Mouse (Mus musculus) heart, embryonic 10.5 days (tissue): ENCODE data around the gene Hlf. TPM values are rescaled to one million over a fixed set of nuclear protein-coding genes. Genes with fewer than 3 reads are reported as not detected.
A peak's percentile ranks its signal among the peaks of the same experiment; 100 is the strongest.

Experiments
- DNase-seq: peaks from one replicate; pipeline ENCODE4 v3.0.0-alpha.2; 2017; ENCODE audit warnings: low spot score
- H3K27ac ChIP-seq: fragments of 300-500 bp; sonication (generic); 2 replicates; pipeline ENCODE4 v1.5.1; 2016; ENCODE audit warnings: mild to moderate bottlenecking
- H3K27me3 ChIP-seq: fragments of 300-500 bp; sonication (generic); 2 replicates; pipeline ENCODE4 v1.6.1; 2016; ENCODE audit warnings: mild to moderate bottlenecking; ENCODE audit not compliant: poor library complexity, insufficient read depth, severe bottlenecking
- H3K36me3 ChIP-seq: fragments of 300-500 bp; sonication (generic); 2 replicates; pipeline ENCODE4 v1.6.1; 2016; ENCODE audit warnings: mild to moderate bottlenecking, moderate library complexity
- H3K4me1 ChIP-seq: fragments of 300-500 bp; sonication (generic); 2 replicates; pipeline ENCODE4 v1.6.1; 2016; ENCODE audit warnings: mild to moderate bottlenecking
- H3K4me3 ChIP-seq: fragments of 300-500 bp; sonication (generic); 2 replicates; pipeline ENCODE4 v1.5.1; 2016; ENCODE audit warnings: mild to moderate bottlenecking, moderate library complexity
- H3K9me3 ChIP-seq: fragments of 300-500 bp; sonication (generic); 2 replicates; pipeline ENCODE4 v1.6.1; 2016; ENCODE audit warnings: mild to moderate bottlenecking, moderate library complexity
- WGBS: fragments of 180-500 bp; shearing (Covaris S2); methylation state at CpG from one replicate; pipeline ENCODE4 v1.1.7; 2016; 5-methylcytosine and 5-hydroxymethylcytosine counted together
- polyA plus RNA-seq: library from polyadenylated mRNA; unstranded; fragments of >200 nt; fragmentation: Nextera tagmentation; extraction: Ambion mirVana; gene quantifications from 2 replicates; pipeline ENCODE4 v1.2.1, GENCODE M21; 2016

Hlf gene
- polyA plus RNA-seq, 1 experiment from 2014 or later: 3.3 TPM

GRCm38 (mm10) chr11:90367894-90368860 is 22.5 kb downstream of the Hlf start:
- H3K4me1 ChIP-seq: peaks cover 45% of the 10 kb centered on the region
- no peaks in the 10 kb centered on the region for H3K36me3 ChIP-seq
- DNase-seq: no peak
- peak overlapping the region; percentile 48; the same call in 1 of the 2 replicates for H3K27ac ChIP-seq
- no peaks in the 10 kb centered on the region for H3K9me3 ChIP-seq
- 50% methylated on average over 14 of the region's 14 CpGs for WGBS
- peaks cover 11% of the 10 kb centered on the region; the same call in 1 of the 2 replicates for H3K27me3 ChIP-seq
- H3K4me3 ChIP-seq: no peak overlapping the region

GRCm38 (mm10) chr11:90364865-90365264 is 25.8 kb downstream of the Hlf start:
- Histone ChIP-seq H3K9me3 (no peaks in the 10 kb centered on the region), H3K27ac (no peak overlapping the region), H3K4me1 (peaks cover 23% of the 10 kb centered on the region), H3K36me3 (no peaks in the 10 kb centered on the region), H3K4me3 (no peak overlapping the region), H3K27me3 (peaks cover 11% of the 10 kb centered on the region; the same call in 1 of the 2 replicates)
- 44% methylated on average over 7 of the region's 7 CpGs for WGBS
- DNase-seq: no peak

- DNase-seq: no peak
- H3K27me3 ChIP-seq: peaks cover 11% of the 10 kb centered on the region; the same call in 1 of the 2 replicates
- H3K36me3 ChIP-seq: no peaks in the 10 kb centered on the region
- 84% methylated on average over 10 of the region's 10 CpGs for WGBS
- peaks cover 14% of the 10 kb centered on the region for H3K4me1 ChIP-seq
- no peak overlapping the region for H3K27ac ChIP-seq
- H3K9me3 ChIP-seq: no peaks in the 10 kb centered on the region
- H3K4me3 ChIP-seq: no peak overlapping the region
Observed at GRCm38 (mm10) chr11:90363821-90364497, 26.7 kb downstream of the Hlf start.

- no peak overlapping the region for H3K27ac ChIP-seq
- no peak overlapping the region for H3K4me3 ChIP-seq
- WGBS: 54% methylated on average over 3 of the region's 3 CpGs
- no peak for DNase-seq
- H3K4me1 ChIP-seq: peaks cover 12% of the 10 kb centered on the region
- H3K27me3 ChIP-seq: peaks cover 9% of the 10 kb centered on the region; the same call in 1 of the 2 replicates
- no peaks in the 10 kb centered on the region for H3K9me3 ChIP-seq
- no peaks in the 10 kb centered on the region for H3K36me3 ChIP-seq
Observed at GRCm38 (mm10) chr11:90363406-90363805, 27.3 kb downstream of the Hlf start.

- H3K4me3 ChIP-seq: no peak overlapping the region
- H3K4me1 ChIP-seq: peaks cover 33% of the 10 kb centered on the region
- 89% methylated on average over 5 of the region's 5 CpGs for WGBS
- no peaks in the 10 kb centered on the region for H3K9me3 ChIP-seq
- H3K27me3 ChIP-seq: no peaks in the 10 kb centered on the region
- H3K27ac ChIP-seq: no peak overlapping the region
- no peak for DNase-seq
- H3K36me3 ChIP-seq: no peaks in the 10 kb centered on the region
Observed at GRCm38 (mm10) chr11:90360536-90360935, 30.2 kb downstream of the Hlf start.

GRCm38 (mm10) chr11:90358063-90358462 is 32.6 kb downstream of the Hlf start:
- Histone ChIP-seq H3K4me1 (peaks cover 35% of the 10 kb centered on the region), H3K27ac (no peak overlapping the region), H3K4me3 (no peak overlapping the region), H3K36me3 (no peaks in the 10 kb centered on the region), H3K9me3 (no peaks in the 10 kb centered on the region), H3K27me3 (no peaks in the 10 kb centered on the region)
- no peak for DNase-seq
- WGBS: 65% methylated on average over 8 of the region's 8 CpGs

- Histone ChIP-seq H3K9me3 (no peaks in the 10 kb centered on the region), H3K27me3 (no peaks in the 10 kb centered on the region), H3K27ac (0 out of 2 replicates have a peak overlapping the region, but pooled peaks have one; percentile 49), H3K36me3 (no peaks in the 10 kb centered on the region), H3K4me1 (peaks cover 35% of the 10 kb centered on the region), H3K4me3 (no peak overlapping the region)
- DNase-seq: no peak
- whole genome bisulfite sequencing: 86% methylated on average over 7 of the region's 7 CpGs
Observed at GRCm38 (mm10) chr11:90357371-90357770, 33.3 kb downstream of the Hlf start.

GRCm38 (mm10) chr11:90356495-90357304 is 34.0 kb downstream of the Hlf start:
- no peaks in the 10 kb centered on the region for H3K36me3 ChIP-seq
- H3K27ac ChIP-seq: 0 out of 2 replicates have a peak overlapping the region, but pooled peaks have one; percentile 56
- DNase-seq: no peak
- no peaks in the 10 kb centered on the region for H3K9me3 ChIP-seq
- H3K4me3 ChIP-seq: no peak overlapping the region
- no peaks in the 10 kb centered on the region for H3K27me3 ChIP-seq
- H3K4me1 ChIP-seq: peaks cover 35% of the 10 kb centered on the region
- WGBS: 39% methylated on average over 9 of the region's 9 CpGs

GRCm38 (mm10) chr11:90356036-90356435 is 34.7 kb downstream of the Hlf start:
- H3K36me3 ChIP-seq: no peaks in the 10 kb centered on the region
- H3K27ac ChIP-seq: peak overlapping the region; percentile 56
- 16% methylated on average over 3 of the region's 3 CpGs for WGBS
- no peaks in the 10 kb centered on the region for H3K27me3 ChIP-seq
- H3K4me3 ChIP-seq: peak overlapping the region; percentile 28
- peaks cover 35% of the 10 kb centered on the region for H3K4me1 ChIP-seq
- H3K9me3 ChIP-seq: no peaks in the 10 kb centered on the region
- no peak for DNase-seq

- Histone ChIP-seq H3K4me1 (peaks cover 35% of the 10 kb centered on the region), H3K27me3 (no peaks in the 10 kb centered on the region), H3K36me3 (no peaks in the 10 kb centered on the region), H3K9me3 (no peaks in the 10 kb centered on the region), H3K4me3 (no peak overlapping the region), H3K27ac (peak overlapping the region; percentile 60)
- WGBS: 60% methylated on average over 7 of the region's 7 CpGs
- no peak for DNase-seq
Observed at GRCm38 (mm10) chr11:90355270-90355681, 35.4 kb downstream of the Hlf start.

GRCm38 (mm10) chr11:90352696-90353095 is 38.0 kb downstream of the Hlf start:
- H3K36me3 ChIP-seq: no peaks in the 10 kb centered on the region
- 77% methylated on average over 7 of the region's 7 CpGs for WGBS
- H3K27me3 ChIP-seq: no peaks in the 10 kb centered on the region
- no peak for DNase-seq
- H3K4me1 ChIP-seq: peaks cover 31% of the 10 kb centered on the region
- H3K27ac ChIP-seq: no peak overlapping the region
- no peak overlapping the region for H3K4me3 ChIP-seq
- H3K9me3 ChIP-seq: no peaks in the 10 kb centered on the region

- H3K36me3 ChIP-seq: 0 out of 2 replicates have a peak, but pooled peaks cover 3% of the 10 kb centered on the region
- no peak for DNase-seq
- no peak overlapping the region for H3K27ac ChIP-seq
- no peak overlapping the region for H3K4me3 ChIP-seq
- H3K4me1 ChIP-seq: peaks cover 7% of the 10 kb centered on the region
- H3K9me3 ChIP-seq: no peaks in the 10 kb centered on the region
- WGBS: 61% methylated on average over 4 of the region's 4 CpGs
- H3K27me3 ChIP-seq: no peaks in the 10 kb centered on the region
Observed at GRCm38 (mm10) chr11:90350153-90350512, 40.6 kb downstream of the Hlf start.
